Mouse (Mus musculus) B cell, adult 2 months (primary cell): ENCODE results near the gene Zfp428.

ENCODE experiments used
- DNase-seq, 2 experiments: peaks; one replicate each; pipeline ENCODE4 v3.0.0; 2022

The Zfp428 gene

DNA sequence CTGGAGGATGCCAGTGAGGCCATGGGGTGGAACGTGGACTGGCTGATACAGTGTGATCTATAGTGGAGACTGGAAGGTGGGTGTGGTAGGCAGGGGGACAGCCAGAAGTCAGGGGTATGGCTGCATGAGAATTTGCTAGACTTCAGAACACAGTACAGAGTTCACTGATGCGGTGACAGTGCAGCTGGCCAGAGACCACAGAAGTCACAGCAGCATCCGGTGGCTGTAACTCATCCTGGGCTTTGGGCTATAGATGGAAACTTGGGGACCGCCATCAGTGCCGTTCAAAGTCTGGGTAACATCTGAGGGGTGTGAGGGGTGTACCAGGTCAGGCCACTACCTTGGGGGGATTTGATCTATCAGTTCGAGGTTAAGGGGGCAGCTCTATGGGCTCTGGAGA, 16.9 kb downstream of the Zfp428 start:
- no peak for DNase-seq

DNA sequence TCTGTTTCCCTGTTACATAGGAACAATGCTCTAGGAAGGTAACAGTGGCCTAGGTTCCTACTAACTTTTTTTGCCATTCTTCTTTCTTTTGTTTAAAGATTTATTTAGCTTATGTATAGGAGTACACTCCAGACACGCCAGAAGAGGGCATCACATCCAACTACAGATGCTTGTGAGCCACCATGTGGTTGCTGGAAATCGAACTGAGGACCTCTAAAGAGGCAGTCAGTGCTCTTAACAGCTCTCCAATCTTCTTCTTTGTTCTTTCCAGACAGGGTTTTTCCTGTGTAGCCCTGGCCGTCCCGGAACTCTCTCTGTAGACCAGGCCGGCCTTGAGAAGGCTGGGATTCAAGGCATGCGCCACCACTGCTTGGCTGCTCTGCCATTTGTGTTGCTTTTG, 18.2 kb downstream of the Zfp428 start:
- no peak for DNase-seq

- DNase-seq, result no peak
Measured at GRCm38 (mm10) chr7:24525686-24526420, 19.0 kb downstream of the Zfp428 start.

GRCm38 (mm10) chr7:24528861-24529260, 22.1 kb downstream of the Zfp428 start:
- no peak for DNase-seq

DNA sequence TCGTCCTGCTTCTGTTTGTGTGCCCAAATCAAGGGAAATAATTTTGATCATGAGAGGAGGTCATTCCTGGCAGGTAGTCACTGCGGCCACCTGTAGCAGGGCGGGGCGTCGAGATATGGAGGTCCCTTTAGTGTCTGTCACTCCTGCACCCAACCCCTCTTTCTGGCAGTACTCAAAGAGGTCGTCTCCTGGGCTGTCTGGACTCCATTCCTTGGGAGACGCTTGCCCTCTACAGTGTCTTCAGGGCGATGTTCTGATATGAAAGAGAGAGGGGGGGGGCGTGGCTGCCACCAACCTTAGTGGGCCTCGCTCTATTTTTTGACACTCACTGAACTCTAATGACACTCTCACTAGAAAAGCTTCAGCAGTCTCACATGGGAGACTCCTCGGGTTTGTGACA, 22.8 kb downstream of the Zfp428 start:
- no peak for DNase-seq

DNA sequence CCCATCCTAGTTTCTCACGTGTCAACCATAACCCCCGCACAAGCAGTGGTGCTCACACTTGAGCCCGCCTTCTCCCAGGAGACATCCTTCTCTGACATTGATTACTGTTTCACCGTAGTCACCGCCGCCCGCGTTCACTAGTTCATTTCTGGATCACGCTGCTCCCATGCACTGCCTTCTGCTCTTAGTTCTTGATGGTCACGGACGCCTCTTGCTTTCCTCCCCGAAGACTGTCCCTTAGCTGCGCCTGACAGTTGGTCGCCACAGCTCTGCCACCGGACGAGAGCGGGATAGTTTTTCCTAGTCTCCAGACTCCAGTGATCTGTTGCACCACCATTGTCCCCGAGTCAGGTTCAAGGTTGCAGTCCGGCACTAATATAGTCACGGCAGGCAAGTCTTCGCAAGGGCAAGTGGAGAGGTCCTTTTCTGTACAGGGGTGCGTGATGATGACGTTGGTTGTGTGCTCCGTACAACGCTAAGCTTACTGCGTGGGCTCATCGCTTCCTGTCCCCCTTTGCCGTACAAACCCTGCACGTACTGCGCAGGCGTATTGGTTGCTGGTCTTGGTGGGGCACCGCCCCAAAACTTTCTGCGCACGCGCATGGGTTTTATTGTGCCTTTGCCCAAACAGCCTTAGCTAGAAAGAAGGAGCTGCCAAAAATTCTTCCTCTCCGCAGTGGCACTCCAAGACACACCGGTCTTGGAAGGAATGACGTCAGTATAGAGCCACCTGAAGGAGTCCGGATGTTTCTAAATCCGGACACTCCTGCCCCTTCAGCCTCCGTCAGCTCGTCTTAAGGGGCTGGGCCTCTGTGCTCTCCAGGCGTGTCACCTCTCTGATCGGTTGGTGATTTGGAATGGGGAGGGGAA, 23.5 kb downstream of the Zfp428 start, which contains the start of gene Irgq:
Gene Irgq, plus strand, starts transcription at position 628 of the 870 bp plus-strand sequence.
- peak; percentile 98 for DNase-seq

DNA sequence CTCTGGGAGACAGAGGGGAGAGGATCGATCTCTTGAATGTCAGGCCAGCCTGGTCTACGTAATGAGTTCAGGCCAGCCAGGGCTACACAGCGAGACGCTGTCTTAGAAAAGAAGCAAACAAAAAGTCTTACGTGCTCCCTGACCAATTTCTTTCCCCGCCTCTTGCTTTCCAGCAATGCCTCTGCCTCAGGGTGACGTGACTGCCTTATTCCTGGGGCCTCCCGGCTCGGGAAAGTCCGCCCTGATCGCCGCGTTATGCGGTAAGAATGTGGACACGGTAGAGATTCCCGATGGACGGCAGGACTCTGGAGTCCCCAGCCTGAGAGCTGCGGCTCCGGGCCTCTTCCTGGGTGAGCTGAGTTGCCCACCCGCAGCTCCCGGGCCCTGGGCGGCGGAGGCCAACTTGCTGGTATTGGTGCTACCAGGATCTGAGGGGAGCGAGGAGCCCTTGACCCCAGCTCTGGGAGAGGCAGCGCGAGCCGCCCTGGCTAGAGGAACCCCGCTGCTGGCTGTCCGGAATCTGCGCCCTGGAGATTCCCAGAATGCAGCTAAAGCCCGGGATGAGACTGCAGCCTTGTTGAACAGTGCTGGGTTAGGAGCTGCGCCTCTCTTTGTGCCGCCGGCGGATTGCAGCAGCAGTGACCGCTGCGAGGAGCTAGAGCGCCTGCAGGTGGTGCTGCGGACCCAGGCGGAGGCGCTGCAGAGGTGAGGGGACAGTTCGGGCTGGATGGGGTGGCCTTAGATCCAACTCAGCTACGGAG, 24.6 kb downstream of the Zfp428 start:
- peak; percentile 78 to 79 for DNase-seq

GRCm38 (mm10) chr7:24533031-24533571, 26.3 kb downstream of the Zfp428 start:
- no peak for DNase-seq

DNA sequence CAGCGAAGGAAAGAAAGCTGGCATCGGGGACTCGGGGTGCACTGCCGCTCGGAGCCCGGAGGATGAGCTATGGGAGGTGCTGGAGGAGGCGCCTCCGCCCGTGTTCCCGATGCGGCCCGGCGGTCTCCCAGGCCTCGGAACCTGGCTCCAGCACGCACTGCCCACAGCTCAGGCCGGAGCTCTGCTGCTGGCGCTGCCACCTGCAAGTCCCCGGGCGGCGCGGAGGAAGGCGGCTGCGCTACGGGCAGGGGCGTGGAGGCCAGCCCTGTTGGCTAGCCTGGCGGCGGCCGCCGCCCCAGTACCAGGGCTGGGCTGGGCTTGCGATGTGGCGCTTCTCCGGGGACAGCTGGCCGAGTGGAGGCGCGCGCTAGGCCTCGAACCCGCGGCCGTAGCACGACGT, 27.0 kb downstream of the Zfp428 start:
- no peak for DNase-seq

DNA sequence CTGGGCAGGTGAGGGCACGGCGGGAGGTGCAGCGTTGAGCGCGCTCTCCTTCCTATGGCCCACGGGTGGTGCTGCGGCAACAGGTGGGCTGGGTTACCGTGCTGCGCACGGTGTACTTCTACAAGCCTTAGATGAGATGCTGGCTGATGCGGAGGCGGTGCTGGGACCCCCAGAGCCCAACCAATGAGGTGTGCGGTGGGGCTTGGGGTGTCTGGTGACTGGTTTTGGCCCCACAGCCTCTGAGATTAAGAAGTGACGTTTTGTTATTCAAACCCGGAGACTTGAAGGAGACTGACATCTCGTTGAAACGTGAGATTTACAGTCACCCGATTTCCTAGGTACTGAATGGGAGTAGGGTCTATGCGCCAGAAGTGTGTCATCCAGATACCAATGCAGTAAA, 27.5 kb downstream of the Zfp428 start:
- no peak for DNase-seq

- no peak for DNase-seq
Measured at GRCm38 (mm10) chr7:24537081-24537480, 30.3 kb downstream of the Zfp428 start.

DNA sequence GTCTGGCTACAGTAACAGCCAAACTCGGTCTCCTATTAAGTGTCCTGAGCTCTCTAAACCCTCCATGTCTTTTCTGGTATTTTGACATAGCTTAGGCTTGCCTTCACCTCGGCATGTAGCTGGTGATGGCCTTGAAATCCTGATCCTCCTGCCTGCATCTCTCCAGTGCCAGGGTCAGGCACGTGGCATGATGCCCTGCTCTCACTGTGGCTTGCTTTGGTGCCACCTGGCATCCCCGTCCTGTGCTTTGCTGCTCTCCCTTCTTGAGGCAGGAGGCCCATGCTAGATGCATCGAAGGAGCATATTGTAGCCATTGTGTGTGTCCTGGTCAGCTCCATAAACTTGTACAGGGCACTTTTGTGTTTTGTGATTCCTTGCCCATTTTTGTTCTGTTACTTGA, 30.8 kb downstream of the Zfp428 start:
- no peak for DNase-seq

DNA sequence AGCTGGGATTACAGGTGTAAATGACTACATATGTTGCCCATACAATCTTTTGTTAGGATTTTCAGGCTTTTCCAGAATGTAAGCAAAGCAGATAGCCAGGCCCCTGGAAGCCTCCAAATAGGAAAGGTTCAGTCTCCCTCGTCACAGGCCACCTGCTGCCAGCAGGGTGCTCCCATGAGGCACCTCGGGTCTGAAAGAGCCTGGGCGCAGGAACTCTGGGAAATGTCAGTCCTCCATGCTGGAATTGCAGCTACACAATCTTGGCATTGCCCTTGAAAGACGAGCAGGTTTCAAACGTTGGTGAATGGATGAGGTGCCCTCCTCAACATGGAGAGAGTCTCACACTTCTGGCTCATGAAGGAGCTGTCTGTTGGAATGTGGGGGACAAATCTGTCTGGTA, 31.3 kb downstream of the Zfp428 start:
- no peak for DNase-seq

DNA sequence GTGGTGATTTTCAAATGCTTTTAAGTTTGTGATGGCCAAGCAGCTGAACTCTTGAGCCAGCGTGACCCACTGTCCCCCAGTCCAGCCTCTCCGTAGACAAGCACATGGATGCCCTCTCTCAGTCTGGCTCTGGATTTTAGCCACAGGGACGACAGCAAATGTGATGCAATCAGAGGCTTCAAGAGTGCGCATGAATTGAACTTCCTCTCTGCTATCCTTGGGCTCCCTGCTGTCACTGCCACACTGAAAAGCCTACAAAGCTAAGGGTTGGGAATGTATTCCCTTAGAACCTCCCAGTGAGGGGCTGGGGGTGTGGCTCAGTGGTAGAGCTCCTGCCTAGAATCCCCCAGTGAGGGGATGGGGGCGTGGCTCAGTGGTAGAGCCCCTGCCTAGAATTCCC, 31.9 kb downstream of the Zfp428 start:
- no peak for DNase-seq

DNA sequence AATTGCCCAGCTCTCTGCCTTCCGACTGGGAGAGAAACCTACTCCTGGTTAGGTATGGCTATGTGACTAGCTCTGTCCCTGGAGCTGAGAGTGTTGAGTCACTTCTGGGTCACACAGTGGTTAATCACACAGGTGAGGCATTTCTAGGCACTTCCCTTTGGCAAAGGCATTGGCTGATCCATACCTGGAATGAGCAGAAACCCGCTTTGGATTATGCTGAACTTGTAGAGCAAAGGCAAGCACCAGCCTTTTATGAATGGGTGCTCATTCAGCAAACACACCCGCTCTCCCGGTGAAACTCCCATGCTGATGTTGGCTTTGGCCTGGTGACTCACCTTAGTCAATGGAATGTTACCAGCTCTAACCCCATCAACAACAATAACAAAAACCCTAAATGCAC, 32.9 kb downstream of the Zfp428 start:
- no peak for DNase-seq

DNA sequence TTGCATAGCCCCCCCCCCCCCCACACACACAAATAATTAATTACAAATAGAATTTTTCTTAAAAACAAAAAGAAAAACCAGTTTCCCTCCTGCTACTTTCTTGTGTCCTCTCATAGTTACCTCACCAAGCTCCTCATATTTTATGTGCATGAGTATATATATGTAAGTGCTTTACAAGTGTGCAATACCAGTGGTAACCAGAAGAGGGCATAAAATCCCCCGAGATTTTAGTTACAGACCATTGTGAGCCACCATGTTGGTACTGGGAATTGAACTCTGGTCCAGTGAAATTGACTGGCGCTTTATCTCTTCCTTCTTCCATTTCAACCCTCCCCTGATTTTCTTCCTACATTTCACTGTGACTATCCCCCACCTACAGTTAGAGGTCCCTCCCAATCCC, 37.7 kb downstream of the Zfp428 start:
- peak in 1 of 2 experiments; percentile 35 for DNase-seq

DNA sequence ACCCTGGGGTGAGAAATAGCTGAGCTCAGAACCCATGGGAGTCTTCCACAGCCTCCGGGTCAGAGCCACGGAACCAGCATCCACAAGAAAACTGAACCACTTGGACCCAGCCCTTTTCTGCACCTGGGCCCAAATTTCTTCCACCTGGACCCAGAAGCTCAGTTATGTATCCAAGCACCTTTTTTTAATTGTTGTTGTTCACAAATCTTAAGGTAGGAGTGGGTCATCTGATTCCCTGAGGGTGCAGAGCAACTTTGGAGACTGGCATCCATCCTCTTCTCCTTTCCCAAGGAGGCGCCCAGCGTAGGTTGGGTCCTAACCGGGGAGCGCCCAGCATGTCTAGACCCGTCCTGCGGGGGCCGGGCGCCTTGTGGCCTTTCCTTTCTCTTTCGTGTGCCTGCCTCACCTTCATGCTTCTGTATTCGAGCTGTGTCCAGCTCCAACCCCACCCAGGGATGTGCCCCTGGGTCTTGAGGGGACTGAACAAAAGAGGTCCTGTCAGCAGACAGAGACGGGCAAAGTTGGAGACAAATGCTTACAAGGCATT, 39.3 kb downstream of the Zfp428 start, which contains the start of the genes Pinlyp and Xrcc1:
Gene Pinlyp, minus strand, starts transcription at position 51 of the 547 bp plus-strand sequence.
Gene Xrcc1, plus strand, starts transcription at position 222 of the 547 bp plus-strand sequence.
- DNase-seq, result no peak

GRCm38 (mm10) chr7:24546634-24547389, 40.0 kb downstream of the Zfp428 start:
- peak; percentile 98 to 99 for DNase-seq

- no peak for DNase-seq
Measured at GRCm38 (mm10) chr7:24547534-24548036, 40.8 kb downstream of the Zfp428 start.

DNA sequence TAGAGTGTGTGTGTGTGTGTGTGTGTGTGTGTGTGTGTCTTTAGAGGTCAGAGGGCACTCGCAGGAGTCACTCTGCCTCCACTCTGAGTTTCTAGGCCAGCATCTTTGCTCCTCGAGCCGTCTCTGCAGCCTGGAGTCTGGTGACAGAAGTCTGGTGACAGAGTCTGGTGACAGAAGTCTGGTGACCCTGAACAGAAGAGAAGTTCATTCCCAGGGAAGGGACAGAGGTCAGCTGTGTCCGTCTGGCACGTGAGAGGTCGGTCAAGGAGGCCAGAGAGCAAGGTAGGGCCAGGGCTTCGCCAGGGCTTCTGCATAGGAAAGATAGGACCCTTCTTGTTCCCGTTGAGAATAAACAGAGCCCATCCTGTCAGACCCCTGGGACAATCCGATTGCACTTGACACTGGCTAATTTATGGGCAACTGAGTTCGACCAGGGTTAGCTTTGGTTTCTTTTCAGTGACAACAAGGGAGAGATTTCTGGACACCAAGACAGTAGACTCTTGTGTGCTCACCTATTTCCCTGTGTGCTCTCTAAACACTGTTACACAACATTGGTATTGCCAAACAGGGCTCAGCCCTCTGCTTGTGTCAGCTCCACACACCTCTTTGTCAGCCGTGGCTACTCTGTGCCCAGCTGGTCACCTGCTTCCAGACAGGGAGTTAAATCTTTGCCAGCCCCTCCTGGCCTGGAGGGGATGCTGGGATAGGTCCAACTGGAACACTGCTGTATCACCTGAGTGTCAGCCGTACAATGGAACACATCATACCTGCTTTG, 45.4 kb downstream of the Zfp428 start:
- no peak for DNase-seq

- DNase-seq, result no peak
Measured at GRCm38 (mm10) chr7:24555786-24556185, 49.0 kb downstream of the Zfp428 start.
